Mouse (Mus musculus) CH12.LX (cell line): ENCODE measurements around the gene Opn1mw.

Experiments
- CTCF ChIP-seq, 2 experiments: IDR thresholded peaks in 1 of 2; conservative IDR thresholded peaks in 1 of 2; 2 replicates each; pipeline ENCODE4 v1.5.1; 2011 to 2012; ENCODE audit warnings: low read depth in 2 of 2, low read length in 2 of 2, improper control_type of control experiment in 1 of 2, inconsistent platforms in 1 of 2, mild to moderate bottlenecking in 1 of 2, moderate library complexity in 1 of 2
- USF1 ChIP-seq: IDR thresholded peaks from 2 replicates; pipeline ENCODE4 v1.6.1; 2014; ENCODE audit warnings: low read depth, mild to moderate bottlenecking, inconsistent platforms, low read length, improper control_type of control experiment
- USF2 ChIP-seq: conservative IDR thresholded peaks from 2 replicates; pipeline ENCODE4 v1.6.1; 2011; ENCODE audit warnings: low read depth, low read length, improper control_type of control experiment

DNA sequence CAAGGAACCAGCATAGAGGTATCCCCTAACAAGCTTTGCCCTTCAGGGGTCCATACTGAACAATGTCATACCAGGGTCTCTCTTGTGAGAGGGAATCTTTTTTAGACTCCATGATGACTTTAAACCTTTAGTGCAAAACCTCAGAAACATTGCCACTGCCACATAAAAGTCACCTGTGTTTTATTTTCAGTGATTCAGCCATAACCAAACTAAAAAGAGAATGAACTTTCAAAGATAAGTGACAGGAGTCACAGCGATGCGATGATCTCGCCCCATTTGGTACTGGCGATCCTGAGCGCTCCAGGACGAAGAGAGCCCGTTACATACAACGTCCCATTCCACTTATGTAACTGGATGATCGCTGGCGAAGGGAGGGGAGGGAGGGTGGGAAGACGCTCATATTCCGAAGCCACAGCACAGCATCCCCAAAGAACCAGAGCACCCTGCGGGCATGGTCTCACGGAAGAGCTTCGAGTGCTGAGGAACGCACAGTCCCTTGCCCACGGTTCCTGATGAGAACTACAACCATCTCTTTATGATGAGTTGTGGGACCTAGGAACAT is 42.9 kb upstream of the Opn1mw start:
- TF ChIP-seq USF2: no peak
- TF ChIP-seq USF1: no peak
- no peak for TF ChIP-seq CTCF (conservative IDR thresholded peaks at IDR 0.05 in 1 of 2, IDR thresholded peaks at IDR 0.05 in 1 of 2; ENCODE audit: low read depth in 2 of 2, low read length in 2 of 2)
